Mouse (Mus musculus) G1E (cell line): ENCODE results near the gene Nomo1.

Experiments used
- CTCF ChIP-seq: IDR thresholded peaks from 2 replicates; pipeline ENCODE4 v1.5.1; 2012; ENCODE audit warnings: low read depth, low read length, inconsistent platforms, mixed read lengths
- GATA1 ChIP-seq: IDR thresholded peaks from 2 replicates; pipeline ENCODE4 v1.6.1; 2012; ENCODE audit warnings: borderline replicate concordance, low read length, inconsistent platforms, mixed read lengths
- POLR2AphosphoS5 ChIP-seq: IDR thresholded peaks from 2 replicates; pipeline ENCODE4 v1.6.1; 2012; ENCODE audit warnings: low read depth, low read length, inconsistent platforms; ENCODE audit not compliant: insufficient replicate concordance
- TAL1 ChIP-seq: conservative IDR thresholded peaks from 2 replicates; pipeline ENCODE4 v1.6.1; 2012; ENCODE audit warnings: low read depth, low read length, inconsistent platforms, mixed read lengths

DNA sequence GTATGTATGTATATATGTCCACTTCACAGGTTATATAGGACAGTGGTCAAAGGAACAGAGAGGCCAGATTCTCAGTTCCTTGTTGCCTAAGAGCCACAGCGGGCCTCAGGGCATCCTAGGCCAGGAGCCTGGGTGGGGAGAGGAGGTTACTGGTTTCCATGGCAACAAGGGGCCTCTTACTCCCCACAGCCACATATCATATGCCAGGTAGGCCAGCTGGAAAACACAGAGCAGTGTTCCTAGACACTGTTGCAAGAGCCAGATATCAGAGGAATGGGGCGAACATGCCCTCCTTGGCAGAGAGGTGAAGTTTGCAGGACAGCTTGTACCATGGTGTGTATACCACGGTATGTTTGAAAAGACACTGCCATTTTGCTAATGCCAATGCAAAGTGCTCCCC lies 79.9 kb downstream of the Nomo1 start:
- TF ChIP-seq CTCF = no peak
- no peak for TF ChIP-seq POLR2AphosphoS5
- no peak for TF ChIP-seq TAL1
- TF ChIP-seq GATA1 = no peak
